Mouse (Mus musculus) layer of hippocampus, adult 8-10 months (tissue): ENCODE measurements around the gene Ubxn2a. TPM values are rescaled to one million over a fixed set of nuclear protein-coding genes. Genes with fewer than 3 reads are reported as not detected.

Source experiments
- DNase-seq, 2 experiments: peaks; one replicate each; pipeline ENCODE4 v3.0.0; 2022; ENCODE audit warnings: low spot score in 2 of 2
- total RNA-seq, 4 experiments: library from RNA; stranded (reverse); gene quantifications; 2 replicates each; pipeline ENCODE4 v1.2.4; 2022

Ubxn2a gene
- total RNA-seq, 4 experiments from 2014 or later, result 41.5 to 56.2 (median 49.6) TPM

DNA sequence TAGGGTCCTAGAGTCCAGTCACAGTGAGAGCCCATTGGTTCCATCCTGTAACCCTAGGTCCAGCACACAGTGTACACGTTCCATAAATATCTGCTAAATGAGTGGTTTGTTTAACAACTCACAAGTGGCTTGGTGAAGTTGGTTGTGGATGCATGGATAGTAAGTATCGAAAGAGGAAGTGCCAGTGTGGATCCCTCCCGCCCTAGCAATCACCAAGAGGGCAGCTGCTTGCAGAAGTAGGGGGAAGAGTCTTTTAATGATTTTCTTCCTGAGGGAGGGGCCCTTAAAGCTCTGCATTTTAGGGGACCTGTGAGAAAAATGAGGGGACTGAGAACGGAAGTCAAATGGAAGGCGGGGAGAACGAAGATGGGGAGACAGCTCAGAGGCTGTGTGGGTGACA is 67.5 kb downstream of the Ubxn2a start:
- DNase-seq, result no peak

DNA sequence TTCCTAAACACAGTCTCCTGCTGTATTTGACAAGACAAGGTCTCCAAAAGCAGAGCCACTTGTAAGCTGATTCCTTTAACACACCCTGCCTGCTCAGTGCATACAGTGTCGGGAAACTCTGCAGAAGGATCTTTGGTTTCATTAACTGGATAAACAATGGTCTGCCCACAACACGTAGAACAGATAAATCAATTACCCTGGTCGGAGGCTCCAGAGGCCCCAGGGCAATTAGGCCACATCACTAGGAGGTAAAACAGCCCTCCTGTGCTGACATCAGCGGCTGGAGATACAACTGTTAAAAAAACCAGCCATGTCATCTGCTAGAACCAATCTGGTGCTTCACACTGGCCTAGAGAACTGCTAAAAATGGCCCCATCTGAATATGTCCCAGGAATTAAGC is 70.5 kb downstream of the Ubxn2a start:
- DNase-seq, result no peak

Other genes starting within 250 kb of the Ubxn2a start
- gene Fam228a, start 169.3 kb downstream of the Ubxn2a start, total RNA-seq, result 1 to 10 TPM; 1.6 to 3.9 (median 3.5) TPM
- gene Pfn4, start 138.7 kb downstream of the Ubxn2a start, total RNA-seq, result 10 to 100 TPM in 3 of 4 experiments, 1 to 10 TPM in 1; 9.4 to 14.5 (median 11.7) TPM
- 10 to 100 TPM; 19.2 to 30.0 (median 27.3) TPM for gene Fam228b, start 138.4 kb downstream of the Ubxn2a start, total RNA-seq
- 10 to 100 TPM; 87.5 to 98.6 (median 93.4) TPM for gene Sf3b6, start 90.2 kb downstream of the Ubxn2a start, total RNA-seq
- 10 to 100 TPM; 34.3 to 50.6 (median 43.9) TPM for gene Fkbp1b, start 66.1 kb downstream of the Ubxn2a start, total RNA-seq
- 10 to 100 TPM; 11.3 to 14.9 (median 13.7) TPM for gene Wdcp, start 64.4 kb downstream of the Ubxn2a start, total RNA-seq
- 1 to 10 TPM in 1 of 4 experiments, under 1 TPM in 3; 0.74 to 2.0 (median 0.79) TPM for gene Mfsd2b, start 33.3 kb downstream of the Ubxn2a start, total RNA-seq
- gene Atad2b, start 9.6 kb upstream of the Ubxn2a start, total RNA-seq, result 10 to 100 TPM; 28.7 to 38.4 (median 35.1) TPM